Mouse (Mus musculus) hindbrain, embryonic 13.5 days (tissue): ENCODE data around the gene Pou2f1. TPM values are rescaled to one million over a fixed set of nuclear protein-coding genes. Genes with fewer than 3 reads are reported as not detected.

Experiments
- ATAC-seq: fragments of 200-750 bp; cut with Nextera tagmentation; 2 replicates; pipeline ENCODE4 v1.8.0; 2017; ENCODE audit warnings: moderate TSS enrichment; ENCODE audit not compliant: low FRiP score
- H3K27ac ChIP-seq: fragments of 300-500 bp; sonication (generic); 2 replicates; pipeline ENCODE4 v1.5.1; 2015; ENCODE audit warnings: inconsistent platforms, mild to moderate bottlenecking, moderate library complexity
- H3K27me3 ChIP-seq: fragments of 300-500 bp; sonication (generic); 2 replicates; pipeline ENCODE4 v1.6.1; 2015; ENCODE audit warnings: mild to moderate bottlenecking, inconsistent platforms
- H3K36me3 ChIP-seq: fragments of 300-500 bp; sonication (generic); 2 replicates; pipeline ENCODE4 v1.6.1; 2015; ENCODE audit warnings: mild to moderate bottlenecking, inconsistent platforms
- H3K4me1 ChIP-seq: fragments of 300-500 bp; sonication (generic); replicated peaks from 2 replicates; pipeline ENCODE4 v1.6.1; 2015; ENCODE audit warnings: inconsistent platforms
- H3K4me2 ChIP-seq: fragments of 300-500 bp; sonication (generic); 2 replicates; pipeline ENCODE4 v1.6.1; 2015; ENCODE audit warnings: inconsistent platforms, mild to moderate bottlenecking, moderate library complexity
- H3K4me3 ChIP-seq: fragments of 300-500 bp; sonication (generic); 2 replicates; pipeline ENCODE4 v1.5.1; 2015; ENCODE audit warnings: mild to moderate bottlenecking, inconsistent platforms
- H3K9ac ChIP-seq: fragments of 300-500 bp; sonication (generic); 2 replicates; pipeline ENCODE4 v1.6.1; 2015; ENCODE audit warnings: mild to moderate bottlenecking, inconsistent platforms
- H3K9me3 ChIP-seq: fragments of 300-500 bp; sonication (generic); 2 replicates; pipeline ENCODE4 v1.6.1; 2016; ENCODE audit warnings: inconsistent platforms
- WGBS: fragments of 180-500 bp; shearing (Covaris S2); methylation state at CpG from one replicate; pipeline ENCODE4 v1.1.7; 2015; 5-methylcytosine and 5-hydroxymethylcytosine counted together
- polyA plus RNA-seq: library from polyadenylated mRNA; unstranded; fragments of >200 nt; fragmentation: Nextera tagmentation; extraction: Ambion mirVana; gene quantifications from 2 replicates; pipeline ENCODE4 v1.2.1, GENCODE M21; 2015

The Pou2f1 gene
- polyA plus RNA-seq, 1 experiment from 2014 or later = 21.0 TPM

- Histone ChIP-seq H3K9ac (no peak overlapping the region), H3K9me3 (no peaks in the 10 kb centered on the region), H3K27ac (no peak overlapping the region), H3K36me3 (peaks cover 3% of the 10 kb centered on the region; the same call in 1 of the 2 replicates), H3K4me2 (no peak overlapping the region), H3K4me1 (peaks cover 11% of the 10 kb centered on the region; the same call in 1 of the 2 replicates), H3K27me3 (peaks cover 6% of the 10 kb centered on the region; the same call in 1 of the 2 replicates), H3K4me3 (no peak overlapping the region)
- no peak for ATAC-seq
- 95% methylated on average over 3 of the region's 3 CpGs for WGBS
These were observed 33.3 kb downstream of the Pou2f1 start for GRCm38 (mm10) chr1:165969001-165969690.

DNA sequence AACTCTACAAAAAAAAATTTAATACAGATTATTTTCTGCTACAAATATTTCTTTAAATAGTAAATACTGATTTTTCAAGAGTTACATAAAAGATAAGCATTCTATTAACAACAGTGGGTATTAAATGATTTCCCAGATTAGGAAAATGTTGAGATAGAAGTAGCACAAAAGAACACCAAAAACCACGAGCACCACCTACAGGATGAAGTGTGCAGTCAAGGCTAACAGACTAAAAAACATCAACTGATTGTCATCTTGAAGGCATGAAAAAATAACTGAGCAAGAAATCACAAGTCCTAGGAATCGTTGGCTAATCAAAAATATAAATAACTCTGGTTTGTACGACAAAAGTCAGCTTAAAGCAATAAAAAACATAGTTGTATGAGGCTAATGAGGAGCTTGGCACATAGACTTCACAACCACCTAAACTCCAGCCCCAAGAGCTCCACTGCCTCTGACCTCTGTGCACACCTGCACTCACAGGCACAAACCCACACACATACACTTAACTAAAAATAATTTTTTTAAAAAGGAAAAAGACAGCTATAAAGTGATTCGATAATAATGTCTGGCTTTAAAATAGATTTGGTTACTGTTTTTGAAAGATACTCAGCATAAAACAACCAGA is 35.3 kb downstream of the Pou2f1 start:
- Histone ChIP-seq H3K4me1 (peaks cover 11% of the 10 kb centered on the region; the same call in 1 of the 2 replicates), H3K9me3 (no peaks in the 10 kb centered on the region), H3K36me3 (peaks cover 3% of the 10 kb centered on the region; the same call in 1 of the 2 replicates), H3K4me3 (no peak overlapping the region), H3K4me2 (no peak overlapping the region), H3K9ac (no peak overlapping the region), H3K27me3 (peaks cover 6% of the 10 kb centered on the region; the same call in 1 of the 2 replicates), H3K27ac (no peak overlapping the region)
- no peak; the same call in 1 of the 2 replicates for ATAC-seq
- WGBS = 54% methylated on average over 4 of the region's 4 CpGs

DNA sequence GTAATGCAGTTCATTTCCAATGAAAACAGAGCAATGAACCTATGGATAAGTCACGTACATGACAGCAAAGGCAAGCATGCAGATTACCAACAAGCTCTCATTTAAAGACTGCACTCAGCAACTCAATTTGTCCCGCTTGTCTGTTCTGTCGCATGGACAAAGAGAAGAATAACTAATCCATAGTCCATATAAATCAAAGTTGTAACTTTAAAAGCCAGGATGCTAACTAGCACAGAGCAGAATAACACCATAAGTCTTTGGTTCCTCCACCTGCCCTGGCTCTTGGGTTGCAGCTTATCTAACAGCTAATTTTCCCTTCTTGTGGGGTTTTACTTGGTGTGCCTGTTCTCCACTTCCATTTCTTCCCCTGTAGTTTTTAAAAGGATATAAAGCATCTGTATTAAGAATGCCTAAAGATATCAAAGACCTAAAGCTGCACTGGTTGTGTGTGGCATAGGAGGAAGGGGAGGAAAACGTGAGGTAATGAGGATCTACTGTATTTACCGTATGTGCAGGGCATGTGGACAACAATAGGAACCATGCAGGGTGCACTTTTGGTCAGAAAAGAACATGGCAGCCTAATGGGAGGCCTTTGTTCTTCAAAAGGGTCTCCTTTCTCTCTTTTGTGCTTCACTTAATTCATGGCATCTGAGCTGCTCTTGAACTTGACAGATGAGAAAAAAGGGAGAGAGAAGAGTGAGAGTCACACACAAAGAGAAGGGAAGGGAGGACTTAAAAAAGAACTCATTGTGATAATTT is 36.1 kb downstream of the Pou2f1 start:
- H3K4me1 ChIP-seq = peaks cover 11% of the 10 kb centered on the region; the same call in 1 of the 2 replicates
- peak overlapping the region; percentile 2; the same call in 1 of the 2 replicates for H3K27ac ChIP-seq
- H3K4me3 ChIP-seq = no peak overlapping the region
- H3K4me2 ChIP-seq = no peak overlapping the region
- H3K27me3 ChIP-seq = peaks cover 6% of the 10 kb centered on the region; the same call in 1 of the 2 replicates
- peak; percentile 49; the same call in 1 of the 2 replicates for ATAC-seq
- no peaks in the 10 kb centered on the region for H3K9me3 ChIP-seq
- H3K36me3 ChIP-seq = peaks cover 3% of the 10 kb centered on the region; the same call in 1 of the 2 replicates
- H3K9ac ChIP-seq = no peak overlapping the region
- 21% methylated on average over 5 of the region's 5 CpGs for WGBS

- H3K4me2 ChIP-seq = no peak overlapping the region
- ATAC-seq = no peak
- no peak overlapping the region for H3K4me3 ChIP-seq
- no peak overlapping the region for H3K9ac ChIP-seq
- no peak overlapping the region for H3K27ac ChIP-seq
- H3K4me1 ChIP-seq = peaks cover 11% of the 10 kb centered on the region; the same call in 1 of the 2 replicates
- no peaks in the 10 kb centered on the region for H3K27me3 ChIP-seq
- no peaks in the 10 kb centered on the region for H3K36me3 ChIP-seq
- H3K9me3 ChIP-seq = no peaks in the 10 kb centered on the region
- 93% methylated on average over 6 of the region's 6 CpGs for WGBS
These were observed 40.7 kb downstream of the Pou2f1 start for GRCm38 (mm10) chr1:165961676-165962364.

- no peak overlapping the region for H3K4me3 ChIP-seq
- H3K36me3 ChIP-seq = no peaks in the 10 kb centered on the region
- no peaks in the 10 kb centered on the region for H3K27me3 ChIP-seq
- H3K9me3 ChIP-seq = no peaks in the 10 kb centered on the region
- no peak overlapping the region for H3K4me2 ChIP-seq
- H3K4me1 ChIP-seq = no peaks in the 10 kb centered on the region
- no peak for ATAC-seq
- H3K27ac ChIP-seq = no peak overlapping the region; the same call in 1 of the 2 replicates
- H3K9ac ChIP-seq = no peak overlapping the region
These were observed 44.3 kb downstream of the Pou2f1 start for GRCm38 (mm10) chr1:165958159-165958558.

DNA sequence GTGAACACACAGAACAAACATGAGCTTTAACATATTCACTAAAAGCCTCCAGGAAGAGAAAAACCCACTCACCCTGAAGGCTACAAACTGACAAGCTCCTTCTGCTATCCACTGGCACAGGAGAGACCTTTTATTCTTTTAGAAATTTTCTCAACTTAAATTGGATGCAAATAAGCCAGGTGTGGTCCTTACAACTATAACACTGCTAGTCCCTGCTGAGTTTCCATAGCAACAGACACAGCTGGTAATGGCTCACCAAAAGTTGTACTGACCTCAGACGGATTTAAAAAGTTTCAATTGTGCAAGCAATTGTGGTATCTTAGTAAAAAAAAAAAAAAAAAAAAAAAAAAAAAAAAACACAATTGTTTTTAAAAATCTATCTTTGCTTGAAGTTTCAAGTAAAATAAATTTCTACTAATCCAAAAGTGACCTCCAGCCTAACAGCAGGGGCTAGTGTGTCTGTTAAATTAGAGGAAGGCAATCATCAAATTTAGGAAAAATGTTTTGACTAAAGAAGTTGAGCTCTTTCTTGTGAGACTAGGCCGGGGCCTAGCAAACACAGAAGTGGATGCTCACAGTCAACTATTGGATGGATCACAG is 54.2 kb downstream of the Pou2f1 start:
- no peak overlapping the region for H3K4me2 ChIP-seq
- H3K4me3 ChIP-seq = no peak overlapping the region
- no peak overlapping the region for H3K9ac ChIP-seq
- 0 out of 2 replicates have a peak, but pooled peaks cover 3% of the 10 kb centered on the region for H3K4me1 ChIP-seq
- H3K36me3 ChIP-seq = no peaks in the 10 kb centered on the region
- H3K27me3 ChIP-seq = no peaks in the 10 kb centered on the region
- no peak overlapping the region for H3K27ac ChIP-seq
- no peak for ATAC-seq
- WGBS = 40% methylated on average over 2 of the region's 2 CpGs
- H3K9me3 ChIP-seq = no peaks in the 10 kb centered on the region

DNA sequence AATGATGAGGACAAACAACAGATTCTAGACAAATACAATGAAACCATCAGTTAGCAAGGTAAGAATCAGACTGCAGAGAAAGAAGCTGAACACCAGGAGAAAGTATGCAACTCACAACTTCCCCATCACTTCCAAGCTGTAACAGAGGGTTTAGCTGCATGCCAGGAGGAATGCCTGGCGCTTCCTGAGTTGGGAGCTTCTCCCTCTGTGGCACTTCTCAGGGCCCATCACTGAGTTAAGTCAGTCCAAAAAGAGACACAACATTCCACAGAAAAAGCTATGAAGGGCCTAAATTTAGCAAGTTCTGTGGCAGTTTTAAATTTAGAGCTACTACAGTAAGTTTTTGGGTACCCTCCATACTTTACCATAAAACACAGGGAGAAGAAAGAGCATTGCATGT is 59.2 kb downstream of the Pou2f1 start:
- Histone ChIP-seq H3K4me2 (no peak overlapping the region), H3K27ac (no peak overlapping the region), H3K9me3 (no peaks in the 10 kb centered on the region), H3K4me1 (0 out of 2 replicates have a peak, but pooled peaks cover 2% of the 10 kb centered on the region), H3K9ac (no peak overlapping the region), H3K36me3 (no peaks in the 10 kb centered on the region), H3K27me3 (no peaks in the 10 kb centered on the region), H3K4me3 (no peak overlapping the region)
- WGBS = 97% methylated on average over 1 of the region's 1 CpGs
- ATAC-seq = no peak

GRCm38 (mm10) chr1:165935466-165935818 is 67.0 kb downstream of the Pou2f1 start:
- no peaks in the 10 kb centered on the region for H3K9me3 ChIP-seq

GRCm38 (mm10) chr1:165934648-165935465 is 67.6 kb downstream of the Pou2f1 start:
- 30% methylated on average over 7 of the region's 7 CpGs for whole genome bisulfite sequencing
- Histone ChIP-seq H3K9me3 (no peaks in the 10 kb centered on the region), H3K4me1 (peaks cover 28% of the 10 kb centered on the region), H3K4me3 (peak overlapping the region; percentile 22), H3K27me3 (no peaks in the 10 kb centered on the region), H3K4me2 (peak overlapping the region; percentile 49), H3K36me3 (no peaks in the 10 kb centered on the region), H3K27ac (peak overlapping the region; percentile 86), H3K9ac (peak overlapping the region; percentile 46; the same call in 1 of the 2 replicates)
- peak; percentile 96 for ATAC-seq

More at GRCm38 (mm10) chr1:165935466-165935818, 67.0 kb downstream of the Pou2f1 start:
- Histone ChIP-seq H3K4me1 (peaks cover 26% of the 10 kb centered on the region), H3K4me2 (peak overlapping the region; percentile 1; the same call in 1 of the 2 replicates), H3K36me3 (no peaks in the 10 kb centered on the region), H3K27ac (peak overlapping the region; percentile 81), H3K9ac (no peak overlapping the region), H3K27me3 (no peaks in the 10 kb centered on the region), H3K4me3 (no peak overlapping the region)
- no peak; the same call in 1 of the 2 replicates for ATAC-seq
- 30% methylated on average over 2 of the region's 2 CpGs for WGBS

DNA sequence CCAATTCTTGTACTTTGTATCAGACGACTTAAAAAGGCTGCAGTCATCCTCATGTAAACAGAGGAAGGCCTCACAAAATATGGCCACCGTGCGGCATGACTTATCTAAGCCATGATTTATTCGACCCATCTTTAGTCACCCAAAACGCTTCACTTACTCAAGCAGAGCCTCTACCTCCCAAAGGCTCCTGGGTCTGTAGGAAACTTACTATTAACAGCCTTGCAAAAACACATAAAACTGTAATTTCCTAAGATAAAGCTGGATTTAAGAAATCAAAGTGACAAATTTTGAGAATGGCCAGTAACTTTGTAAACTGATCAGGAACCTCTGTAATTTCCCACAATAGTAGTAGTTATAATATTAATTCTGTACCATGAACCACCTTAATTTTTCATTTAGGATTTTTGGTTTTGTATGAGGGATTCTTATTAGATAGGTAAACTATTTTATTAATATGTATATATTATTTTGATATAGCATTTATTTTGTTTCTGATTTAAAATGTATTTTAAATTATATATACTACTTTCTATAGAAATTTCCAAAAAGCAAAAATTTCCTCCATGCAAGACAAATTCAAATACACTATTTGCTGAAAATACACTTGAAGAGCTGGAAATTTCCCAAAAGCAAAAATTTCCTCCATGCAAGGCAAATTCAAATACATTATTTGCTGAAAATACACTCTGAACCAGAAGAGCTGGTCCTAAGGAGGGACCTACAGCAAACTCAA is 68.4 kb downstream of the Pou2f1 start:
- peak overlapping the region; percentile 49 for H3K4me2 ChIP-seq
- 39% methylated on average over 5 of the region's 5 CpGs for WGBS
- H3K36me3 ChIP-seq = no peaks in the 10 kb centered on the region
- ATAC-seq = no peak
- peak overlapping the region; percentile 46; the same call in 1 of the 2 replicates for H3K9ac ChIP-seq
- H3K27me3 ChIP-seq = no peaks in the 10 kb centered on the region
- no peaks in the 10 kb centered on the region for H3K9me3 ChIP-seq
- H3K4me3 ChIP-seq = peak overlapping the region; percentile 24
- peaks cover 28% of the 10 kb centered on the region for H3K4me1 ChIP-seq
- H3K27ac ChIP-seq = peak overlapping the region; percentile 86
